Mouse (Mus musculus) liver, adult 2 months (tissue): ENCODE results near the gene Rab31.

Experiments
- CTCF ChIP-seq: fragments of 200-500 bp; IDR thresholded peaks from 2 replicates; pipeline ENCODE4 v1.5.1; 2011; ENCODE audit warnings: low read depth, low read length, control low read depth
- POLR2A ChIP-seq: fragments of 200-500 bp; IDR thresholded peaks from 2 replicates; pipeline ENCODE4 v1.6.1; 2011; ENCODE audit warnings: low read length, control low read depth; ENCODE audit not compliant: insufficient read depth; ENCODE audit errors: extremely low read depth

GRCm38 (mm10) chr17:65643051-65643521, 129.5 kb downstream of the Rab31 start:
- no peak for TF ChIP-seq CTCF
- TF ChIP-seq POLR2A = no peak
